Mouse (Mus musculus): ENCODE measurements around the gene Tbpl1. TPM values are rescaled to one million over a fixed set of nuclear protein-coding genes. Genes with fewer than 3 reads are reported as not detected.

The Tbpl1 gene
- polyA plus RNA-seq, 1 experiment = 23.4 TPM

DNA sequence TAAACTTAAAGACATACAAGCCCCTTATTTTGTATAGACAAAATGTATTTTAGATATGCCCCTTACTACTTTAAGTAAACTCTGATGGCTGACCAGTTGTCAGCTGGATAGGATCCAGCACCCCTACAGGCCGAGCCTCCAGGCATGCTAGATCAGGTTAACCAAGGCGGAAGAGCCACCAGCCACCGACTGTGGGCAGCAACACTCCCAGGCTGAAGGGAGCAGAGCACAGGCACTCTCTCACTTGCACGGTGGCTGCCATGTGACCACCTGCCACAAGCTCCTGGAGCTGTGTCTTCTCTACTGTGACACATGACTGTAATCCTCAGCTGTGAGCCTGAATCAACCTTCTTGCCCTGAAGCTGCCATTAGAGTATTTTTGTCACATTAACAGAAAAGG, 13.3 kb downstream of the Tbpl1 start:
- 24% methylated on average over 4 of the region's 4 CpGs for WGBS
- DNase-seq = no peak
- Histone ChIP-seq H3K4me3 (replicated peaks; ENCODE audit: extremely low read depth, low read depth, low read length) (no peak overlapping the region), H3K4me1 (ENCODE audit: control insufficient read depth, insufficient read depth, low read length) (peaks cover 5% of the 10 kb centered on the region; the same call in 1 of the 2 replicates)
- TF ChIP-seq CTCF (IDR thresholded peaks at IDR 0.05; ENCODE audit: insufficient read depth, low read length) (no peak), POLR2A (IDR thresholded peaks at IDR 0.05; ENCODE audit: borderline replicate concordance, extremely low read depth, low read depth, low read length) (no peak)

DNA sequence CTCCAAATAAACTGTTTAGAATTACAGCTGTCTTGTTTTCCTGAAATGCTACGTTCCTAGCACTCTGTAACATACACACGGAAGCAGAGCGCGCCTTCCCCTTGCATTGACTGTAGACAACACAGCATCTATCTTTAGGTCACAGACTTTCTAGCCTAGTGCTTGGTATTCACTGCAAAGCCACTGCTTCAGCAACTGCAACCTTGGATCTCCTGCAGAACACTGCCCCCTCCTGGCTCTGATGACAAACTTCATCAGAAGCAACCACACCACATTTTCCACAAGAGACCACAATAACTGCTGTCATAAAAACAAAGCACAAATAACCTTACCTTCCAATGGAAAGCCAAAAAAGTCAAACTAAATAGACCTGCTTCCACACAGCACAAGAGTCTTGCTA, 17.2 kb downstream of the Tbpl1 start:
- peak; percentile 41 for DNase-seq
- no peak for TF ChIP-seq POLR2A (IDR thresholded peaks at IDR 0.05; ENCODE audit: borderline replicate concordance, extremely low read depth, low read depth, low read length)
- peak; percentile 85 for TF ChIP-seq CTCF (IDR thresholded peaks at IDR 0.05; ENCODE audit: insufficient read depth, low read length)
- H3K4me1 ChIP-seq (ENCODE audit: control insufficient read depth, insufficient read depth, low read length) = peaks cover 2% of the 10 kb centered on the region; the same call in 1 of the 2 replicates
- WGBS = 47% methylated on average over 4 of the region's 4 CpGs
- H3K4me3 ChIP-seq (replicated peaks; ENCODE audit: extremely low read depth, low read depth, low read length) = no peak overlapping the region

DNA sequence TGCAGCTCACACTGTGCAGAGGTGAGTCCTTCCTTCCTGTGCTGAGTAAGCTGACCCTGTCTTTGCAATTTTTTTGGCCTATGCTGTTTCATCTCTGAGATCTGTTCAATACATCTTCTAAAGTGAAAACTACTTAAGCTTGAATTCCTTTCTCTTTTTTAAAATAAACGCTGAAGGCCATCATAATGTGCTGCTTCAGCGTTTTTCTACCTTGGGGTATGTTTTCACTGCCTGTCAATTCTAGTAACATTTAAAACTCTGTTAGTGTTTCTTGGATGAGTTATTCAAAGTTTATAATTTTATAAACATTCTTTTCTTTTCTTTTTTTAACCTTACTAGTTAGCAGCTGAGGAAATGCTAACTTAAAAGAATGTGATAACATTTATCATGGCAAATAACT, 18.8 kb downstream of the Tbpl1 start:
- no peak for DNase-seq
- WGBS = 44% methylated on average over 2 of the region's 2 CpGs
- Histone ChIP-seq H3K4me3 (replicated peaks; ENCODE audit: extremely low read depth, low read depth, low read length) (no peak overlapping the region), H3K4me1 (ENCODE audit: control insufficient read depth, insufficient read depth, low read length) (0 out of 2 replicates have a peak, but pooled peaks cover 2% of the 10 kb centered on the region)
- TF ChIP-seq CTCF (IDR thresholded peaks at IDR 0.05; ENCODE audit: insufficient read depth, low read length) (no peak), POLR2A (IDR thresholded peaks at IDR 0.05; ENCODE audit: borderline replicate concordance, extremely low read depth, low read depth, low read length) (no peak)

DNA sequence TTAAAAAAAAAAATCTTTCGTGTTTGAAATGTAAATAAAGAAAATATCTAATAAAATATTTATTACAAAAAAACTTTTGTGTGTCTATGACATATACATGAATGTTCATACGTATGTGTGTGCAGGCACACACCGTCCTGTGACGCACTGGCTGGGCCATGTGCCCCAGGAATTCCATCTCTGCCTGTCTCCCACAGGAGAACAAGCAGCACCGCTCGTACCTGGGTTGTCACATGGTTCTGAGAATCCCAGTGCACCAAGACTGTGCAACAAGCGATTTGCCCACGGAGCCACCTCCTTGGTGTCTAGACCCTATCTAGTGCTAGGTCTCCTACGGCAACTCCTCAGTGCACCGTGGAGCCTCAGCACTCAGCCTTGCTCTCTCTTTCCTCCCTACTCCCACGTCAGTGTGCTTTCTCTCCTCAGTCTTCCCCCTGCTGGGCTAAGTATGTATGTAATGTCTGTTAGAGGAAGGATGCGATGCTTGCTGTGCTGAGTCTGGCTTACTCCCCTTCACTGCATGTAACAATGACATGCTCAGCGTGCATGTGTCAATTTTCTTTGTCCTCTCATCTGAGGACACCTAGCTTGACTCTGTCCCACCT, 21.5 kb downstream of the Tbpl1 start:
- TF ChIP-seq POLR2A (IDR thresholded peaks at IDR 0.05; ENCODE audit: borderline replicate concordance, extremely low read depth, low read depth, low read length) (no peak), CTCF (IDR thresholded peaks at IDR 0.05; ENCODE audit: insufficient read depth, low read length) (no peak)
- Histone ChIP-seq H3K4me1 (ENCODE audit: control insufficient read depth, insufficient read depth, low read length) (no peaks in the 10 kb centered on the region), H3K4me3 (replicated peaks; ENCODE audit: extremely low read depth, low read depth, low read length) (no peak overlapping the region)
- DNase-seq = no peak
- WGBS = 88% methylated on average over 13 of the region's 13 CpGs

DNA sequence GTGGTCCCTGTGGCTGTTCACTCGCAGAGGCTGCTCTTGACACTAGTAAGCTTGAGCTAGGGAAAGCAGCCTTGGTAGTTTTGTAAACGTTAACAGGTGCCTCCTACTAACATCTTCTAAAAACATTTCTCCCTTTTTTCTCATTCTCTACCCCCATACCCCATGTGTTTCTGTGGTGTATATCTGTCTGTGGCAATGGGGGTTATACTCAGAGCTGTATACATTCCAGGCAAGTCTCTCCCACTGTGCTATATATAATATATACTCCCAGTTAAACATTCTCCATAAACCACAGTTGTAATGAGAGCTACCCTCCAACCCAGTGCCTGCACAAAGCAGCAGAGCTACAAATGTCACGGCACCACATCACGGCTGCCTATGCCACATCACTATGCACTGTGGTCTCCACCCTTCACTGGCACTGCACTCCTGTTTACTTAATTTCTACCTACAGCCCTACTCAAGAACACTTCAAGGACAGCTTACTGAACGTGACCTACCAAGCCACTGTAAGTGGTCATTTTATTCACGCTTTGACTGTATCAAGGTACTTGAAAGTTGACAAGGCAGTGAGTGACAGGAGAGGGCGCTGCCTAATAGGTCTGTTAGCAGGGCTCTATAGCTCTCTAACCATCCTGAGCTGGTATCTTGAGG, 23.4 kb downstream of the Tbpl1 start:
- DNase-seq = no peak
- H3K4me3 ChIP-seq (replicated peaks; ENCODE audit: extremely low read depth, low read depth, low read length) = no peak overlapping the region
- 70% methylated on average over 7 of the region's 7 CpGs for WGBS
- TF ChIP-seq POLR2A (IDR thresholded peaks at IDR 0.05; ENCODE audit: borderline replicate concordance, extremely low read depth, low read depth, low read length) (no peak), CTCF (IDR thresholded peaks at IDR 0.05; ENCODE audit: insufficient read depth, low read length) (no peak)
- no peaks in the 10 kb centered on the region for H3K4me1 ChIP-seq (ENCODE audit: control insufficient read depth, insufficient read depth, low read length)

DNA sequence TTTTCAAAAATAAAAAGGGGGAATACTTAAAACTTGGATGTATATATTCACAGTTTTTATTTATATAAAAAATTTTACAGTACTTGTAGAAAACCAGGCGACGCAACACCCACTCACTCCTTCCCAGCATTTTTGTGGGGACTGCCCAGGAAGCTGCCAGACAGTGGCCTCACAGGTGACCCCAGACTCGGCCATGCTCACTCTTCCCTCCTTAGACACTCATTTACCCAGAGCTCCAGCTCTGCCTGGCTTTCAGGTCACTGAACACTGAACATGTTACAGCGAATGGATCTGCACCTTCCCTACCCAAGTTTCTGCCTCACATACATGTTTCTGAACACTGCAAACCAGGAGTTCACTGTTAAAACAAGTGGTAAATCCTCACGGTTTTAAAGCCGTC, 27.9 kb downstream of the Tbpl1 start:
- no peak for DNase-seq
- peaks cover 4% of the 10 kb centered on the region; the same call in 1 of the 2 replicates for H3K4me1 ChIP-seq (ENCODE audit: control insufficient read depth, insufficient read depth, low read length)
- 91% methylated on average over 6 of the region's 6 CpGs for WGBS
- no peak overlapping the region for H3K4me3 ChIP-seq (replicated peaks; ENCODE audit: extremely low read depth, low read depth, low read length)
- TF ChIP-seq POLR2A (IDR thresholded peaks at IDR 0.05; ENCODE audit: borderline replicate concordance, extremely low read depth, low read depth, low read length) = no peak
- no peak for TF ChIP-seq CTCF (IDR thresholded peaks at IDR 0.05; ENCODE audit: insufficient read depth, low read length)

DNA sequence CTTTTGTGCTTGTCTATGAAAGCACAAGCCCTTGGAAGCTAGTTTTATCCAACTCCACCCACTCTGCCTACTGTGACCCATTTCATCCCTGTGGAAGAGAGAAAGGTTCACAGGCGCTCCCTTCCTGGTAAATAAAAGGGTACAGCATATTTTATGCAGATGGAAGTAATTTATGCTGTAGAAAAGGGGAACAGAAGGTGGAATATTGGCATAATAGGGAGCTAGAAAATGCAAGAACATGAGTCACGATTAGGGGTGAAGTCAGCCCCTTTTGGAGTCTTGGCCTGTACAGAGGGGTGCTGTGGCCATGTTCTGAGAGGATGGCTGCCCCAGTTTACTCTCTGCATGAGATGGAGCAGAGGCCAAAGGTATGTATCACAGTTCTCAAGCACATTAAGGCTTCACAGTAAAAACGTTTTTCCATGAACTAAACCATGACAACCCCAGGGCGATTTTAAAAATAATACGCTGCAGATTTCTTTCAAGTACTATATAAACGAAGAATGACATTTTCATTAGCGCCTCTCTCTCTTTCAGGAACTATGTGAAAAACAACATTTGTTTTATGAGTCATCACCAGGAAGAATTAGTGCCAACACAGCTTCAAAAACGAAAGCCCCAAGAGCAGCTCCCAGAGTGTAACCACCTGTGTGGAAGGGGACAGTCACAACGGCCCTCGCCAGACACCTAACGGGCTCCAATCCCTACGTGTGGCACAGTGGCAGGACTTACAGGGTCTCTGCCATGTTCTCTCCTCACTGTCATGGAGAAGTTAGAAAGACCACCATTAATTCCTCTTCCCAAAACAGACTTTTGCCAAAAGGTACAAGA, 30.0 kb downstream of the Tbpl1 start:
- no peak overlapping the region for H3K4me3 ChIP-seq (replicated peaks; ENCODE audit: extremely low read depth, low read depth, low read length)
- TF ChIP-seq CTCF (IDR thresholded peaks at IDR 0.05; ENCODE audit: insufficient read depth, low read length) = no peak
- TF ChIP-seq POLR2A (IDR thresholded peaks at IDR 0.05; ENCODE audit: borderline replicate concordance, extremely low read depth, low read depth, low read length) = no peak
- WGBS = 46% methylated on average over 12 of the region's 12 CpGs
- peaks cover 4% of the 10 kb centered on the region for H3K4me1 ChIP-seq (ENCODE audit: control insufficient read depth, insufficient read depth, low read length)
- no peak for DNase-seq

DNA sequence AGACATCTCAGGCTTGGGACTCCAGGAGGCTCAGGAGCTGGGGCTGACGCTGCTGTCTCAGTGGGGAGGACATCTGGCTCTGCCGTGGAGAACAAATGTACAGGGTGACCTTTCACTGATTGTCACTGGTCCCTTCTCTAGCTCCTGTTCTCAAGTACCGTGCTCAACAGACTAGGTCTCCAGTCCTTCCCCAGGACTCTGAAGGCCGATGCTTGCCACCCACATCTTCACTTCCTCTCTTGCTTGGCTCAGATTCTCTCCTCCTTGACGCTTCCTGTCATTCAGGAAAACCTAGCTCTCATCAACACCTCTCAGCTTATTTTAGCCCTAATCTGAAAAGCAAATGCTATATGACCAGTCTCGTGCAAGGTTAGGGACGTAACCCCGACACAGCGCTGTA, 31.0 kb downstream of the Tbpl1 start:
- Histone ChIP-seq H3K4me1 (ENCODE audit: control insufficient read depth, insufficient read depth, low read length) (peaks cover 4% of the 10 kb centered on the region), H3K4me3 (replicated peaks; ENCODE audit: extremely low read depth, low read depth, low read length) (no peak overlapping the region)
- no peak for DNase-seq
- TF ChIP-seq POLR2A (IDR thresholded peaks at IDR 0.05; ENCODE audit: borderline replicate concordance, extremely low read depth, low read depth, low read length) = no peak
- no peak for TF ChIP-seq CTCF (IDR thresholded peaks at IDR 0.05; ENCODE audit: insufficient read depth, low read length)
- 46% methylated on average over 9 of the region's 9 CpGs for whole genome bisulfite sequencing

DNA sequence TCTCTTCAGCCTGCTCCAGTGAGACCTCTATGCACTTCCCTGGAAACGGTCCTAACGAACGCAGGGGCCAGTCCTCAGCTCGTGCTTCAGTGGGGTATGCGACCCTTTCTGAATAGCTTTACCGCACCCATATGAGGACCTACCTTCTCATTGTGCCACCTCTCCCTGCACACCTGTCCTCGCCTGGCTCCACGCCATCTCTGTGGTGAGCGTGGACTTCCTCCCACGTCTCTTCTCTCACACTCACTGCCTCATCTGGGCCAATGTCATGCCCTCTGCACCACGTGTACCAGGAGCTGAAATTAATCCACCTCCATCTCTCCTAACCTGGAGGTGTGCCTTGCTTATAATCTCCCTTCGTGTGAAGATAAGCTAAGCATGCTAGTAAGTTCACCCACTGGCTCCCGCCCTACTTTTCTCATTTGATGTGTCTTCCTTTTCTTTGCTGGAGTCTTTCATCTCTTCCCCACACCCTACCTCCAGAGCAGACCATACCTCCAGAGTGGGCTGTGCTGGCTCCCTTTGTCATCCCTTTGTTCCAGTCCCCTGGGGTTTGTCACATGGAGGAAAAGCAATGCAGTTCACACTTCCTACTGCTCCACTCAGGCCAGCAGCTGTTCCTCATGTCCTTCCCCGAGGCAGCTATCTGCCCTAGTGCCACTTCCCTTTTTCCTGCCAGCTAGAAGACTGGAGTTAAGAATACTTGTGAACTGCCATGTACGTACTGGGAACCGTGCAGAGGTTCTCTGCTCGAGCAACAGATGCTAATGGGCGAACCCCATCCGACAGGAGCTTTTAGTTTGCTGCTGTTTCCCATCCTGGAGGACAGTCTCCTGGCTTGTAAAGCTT, 32.0 kb downstream of the Tbpl1 start:
- TF ChIP-seq CTCF (IDR thresholded peaks at IDR 0.05; ENCODE audit: insufficient read depth, low read length) (no peak), POLR2A (IDR thresholded peaks at IDR 0.05; ENCODE audit: borderline replicate concordance, extremely low read depth, low read depth, low read length) (no peak)
- WGBS = 67% methylated on average over 19 of the region's 19 CpGs
- no peak overlapping the region for H3K4me3 ChIP-seq (replicated peaks; ENCODE audit: extremely low read depth, low read depth, low read length)
- peaks cover 4% of the 10 kb centered on the region for H3K4me1 ChIP-seq (ENCODE audit: control insufficient read depth, insufficient read depth, low read length)
- DNase-seq = no peak
